Mouse (Mus musculus) heart, adult 18-20 months (tissue): ENCODE data around the gene Nudt13. TPM values are rescaled to one million over a fixed set of nuclear protein-coding genes. Genes with fewer than 3 reads are reported as not detected.

ENCODE experiments used
- DNase-seq, 2 experiments: peaks; one replicate each; pipeline ENCODE4 v3.0.0; 2021 to 2022; ENCODE audit warnings: mixed read lengths in 1 of 2
- total RNA-seq, 2 experiments: library from RNA; stranded (reverse); gene quantifications; 2 replicates each; pipeline ENCODE4 v1.2.3; 2021

Nudt13 gene
- total RNA-seq, 2 experiments from 2014 or later: 32.6 to 35.8 TPM

GRCm38 (mm10) chr14:20339415-20339814 is 44.9 kb downstream of the Nudt13 start:
- DNase-seq: no peak

- DNase-seq: peak; percentile 12 to 45
Measured at GRCm38 (mm10) chr14:20340149-20340548, 45.7 kb downstream of the Nudt13 start.

GRCm38 (mm10) chr14:20340866-20341265 is 46.4 kb downstream of the Nudt13 start:
- no peak for DNase-seq

GRCm38 (mm10) chr14:20345885-20346284 is 51.4 kb downstream of the Nudt13 start:
- no peak for DNase-seq

GRCm38 (mm10) chr14:20347441-20347990 is 53.0 kb downstream of the Nudt13 start:
- no peak for DNase-seq

GRCm38 (mm10) chr14:20347991-20348541 is 53.6 kb downstream of the Nudt13 start, which contains the start of the genes Ecd and Fam149b:
Gene Ecd, minus strand, starts transcription at chr14:20348121.
Gene Fam149b, plus strand, starts transcription at chr14:20348162.
- DNase-seq: peak; percentile 94 to 98

- no peak for DNase-seq
Measured at GRCm38 (mm10) chr14:20363230-20363629, 68.7 kb downstream of the Nudt13 start.

Other genes with a start within 250 kb of the Nudt13 start
- 1 to 10 TPM; 3.5 to 3.6 TPM for gene Saysd1, start 156.2 kb upstream of the Nudt13 start, total RNA-seq
- under 1 TPM; 0.69 to 0.95 TPM for gene Kcnk5, start 112.9 kb upstream of the Nudt13 start, total RNA-seq
- not detected for gene Kcnk16, start 25.5 kb upstream of the Nudt13 start, total RNA-seq
- gene Ecd, start 53.4 kb downstream of the Nudt13 start, total RNA-seq: 10 to 100 TPM; 36.9 to 38.1 TPM
- gene Fam149b, start 53.5 kb downstream of the Nudt13 start, total RNA-seq: 10 to 100 TPM; 28.7 to 33.3 TPM
- 10 to 100 TPM; 11.1 to 11.6 TPM for gene Dnajc9, start 94.2 kb downstream of the Nudt13 start, total RNA-seq
- gene Mrps16, start 98.9 kb downstream of the Nudt13 start, total RNA-seq: 10 to 100 TPM; 72.8 to 84.4 TPM
- gene Cfap70, start 157.5 kb downstream of the Nudt13 start, total RNA-seq: under 1 TPM in 1 of 2 experiments, not detected in 1; 0.69 TPM
- gene Anxa7, start 185.4 kb downstream of the Nudt13 start, total RNA-seq: 10 to 100 TPM; 51.3 to 54.3 TPM
- under 1 TPM; 0.36 to 0.42 TPM for gene Mss51, start 202.2 kb downstream of the Nudt13 start, total RNA-seq